Mouse (Mus musculus) MEL-GATA-1-ER (cell line): ENCODE measurements around the gene Golt1b.

Experiments used
- DNase-seq: peaks from one replicate; pipeline ENCODE4 v3.0.0-alpha.2; 2012; ENCODE audit warnings: low read depth; ENCODE audit errors: extremely low read depth

Golt1b gene

DNA sequence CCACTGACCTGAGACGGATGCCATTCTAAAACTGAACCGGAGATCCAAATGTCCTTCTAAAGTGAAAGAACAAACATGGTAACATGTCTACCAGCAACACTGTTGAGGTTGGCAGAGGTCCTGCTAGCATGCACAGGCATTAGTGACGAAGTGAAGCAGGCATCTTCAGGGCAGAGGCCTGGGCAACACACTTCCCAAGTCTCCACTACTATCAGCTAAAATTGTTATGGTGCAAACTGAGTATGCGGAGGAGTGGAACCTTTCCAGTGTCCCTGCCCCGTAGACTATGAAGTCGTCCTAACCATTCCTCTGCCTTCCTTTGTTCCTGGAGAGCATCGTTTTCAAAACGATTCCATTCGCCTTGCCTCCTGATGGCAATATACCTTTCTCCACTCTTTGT is 2.5 kb upstream of the Golt1b start:
- DNase-seq, result no peak

DNA sequence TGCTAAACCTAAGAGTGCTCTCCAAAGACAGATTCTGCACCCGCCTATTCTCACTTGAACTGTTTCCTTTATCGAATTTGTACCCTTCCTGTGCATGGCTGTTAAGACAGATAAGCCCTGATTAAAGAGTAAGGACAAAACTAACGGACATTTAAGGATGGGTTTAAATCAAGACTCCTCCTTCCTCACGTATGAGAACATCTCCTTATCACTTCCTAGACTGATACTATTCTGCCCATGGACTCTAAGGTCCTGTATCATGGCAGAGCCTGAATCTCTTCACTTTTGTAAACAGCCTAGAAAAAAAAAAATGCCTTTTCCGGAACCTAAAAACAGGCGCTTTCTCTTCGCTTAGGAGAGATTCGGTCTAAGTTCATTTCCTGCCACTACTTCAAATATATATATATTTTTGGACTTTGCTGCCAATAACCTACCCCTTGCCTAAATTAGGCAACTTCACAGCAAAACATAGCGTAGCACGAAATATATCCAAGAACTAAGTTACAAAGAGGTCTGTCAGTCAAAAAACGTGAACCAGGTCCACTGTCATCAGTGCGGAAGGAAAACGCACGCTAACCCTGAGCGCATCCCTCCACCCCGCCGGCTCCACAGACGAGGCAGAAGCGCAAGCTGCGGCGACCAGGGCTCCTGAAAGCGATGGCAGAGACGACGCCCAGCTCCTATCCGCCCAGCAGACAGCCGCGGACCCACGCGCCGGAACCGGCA is 573 bp upstream of the Golt1b start:
- peak; percentile 79 for DNase-seq

DNA sequence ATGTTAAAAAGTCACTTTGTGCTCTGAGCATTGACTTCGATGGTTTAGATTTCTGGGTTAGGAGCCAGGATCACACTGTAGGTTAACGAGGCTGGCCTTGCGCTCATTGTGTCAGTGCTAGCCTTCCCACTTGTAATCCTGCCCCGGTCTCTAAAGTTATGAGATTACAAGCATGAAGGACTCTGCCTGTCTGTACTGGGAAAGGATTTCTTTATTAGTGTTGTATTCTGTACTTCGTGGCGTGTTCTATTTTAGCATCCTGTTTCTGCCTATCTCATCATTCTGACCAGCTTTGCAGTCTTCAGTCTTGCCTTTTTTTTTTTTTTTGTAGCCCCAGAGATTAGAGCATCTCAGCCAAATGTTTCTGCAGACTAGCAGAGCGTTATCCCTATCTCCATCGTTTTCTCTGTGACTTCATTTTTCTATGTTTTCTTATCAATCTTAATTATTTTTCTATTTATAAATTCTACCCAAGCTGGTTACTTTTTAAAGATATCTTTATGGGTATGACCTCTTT is 792 bp downstream of the Golt1b start:
- DNase-seq, result peak; percentile 22

DNA sequence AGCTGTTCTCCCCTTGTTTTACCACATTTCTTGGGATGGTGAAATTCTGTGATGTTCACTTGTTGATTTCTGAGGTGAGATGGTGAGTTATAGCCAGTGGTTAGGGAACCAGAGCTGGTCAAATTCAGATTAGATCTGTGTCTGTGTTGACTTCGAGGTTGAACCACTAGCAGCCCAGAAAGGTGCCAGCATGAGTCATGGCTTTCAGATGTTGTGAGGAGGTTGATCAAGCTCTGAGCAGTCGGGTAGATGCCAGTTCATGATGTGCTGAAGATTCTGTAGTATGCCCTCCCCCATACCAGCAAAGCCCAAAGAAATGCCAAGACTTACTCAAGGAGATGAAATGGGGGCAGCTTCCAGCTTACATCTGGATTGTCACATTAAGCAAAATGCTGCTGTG is 2.1 kb downstream of the Golt1b start:
- no peak for DNase-seq

DNA sequence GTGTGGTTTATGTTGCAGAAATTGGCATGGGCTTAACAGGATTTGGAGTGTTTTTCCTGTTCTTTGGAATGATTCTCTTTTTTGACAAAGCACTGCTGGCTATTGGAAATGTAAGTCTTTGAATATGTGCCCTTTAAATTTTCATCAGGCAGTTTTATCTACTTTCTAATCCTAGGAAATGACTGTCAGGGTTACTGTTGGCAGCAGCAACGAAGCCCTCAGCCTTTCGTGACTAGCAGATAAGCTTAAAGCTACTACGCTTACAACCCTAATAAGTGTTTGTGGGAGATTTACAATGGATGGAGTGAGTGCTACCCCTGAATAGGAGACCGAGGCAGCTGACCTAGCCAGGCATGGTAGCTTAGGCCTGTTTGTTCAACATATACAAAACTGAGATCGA is 5.3 kb downstream of the Golt1b start:
- no peak for DNase-seq

DNA sequence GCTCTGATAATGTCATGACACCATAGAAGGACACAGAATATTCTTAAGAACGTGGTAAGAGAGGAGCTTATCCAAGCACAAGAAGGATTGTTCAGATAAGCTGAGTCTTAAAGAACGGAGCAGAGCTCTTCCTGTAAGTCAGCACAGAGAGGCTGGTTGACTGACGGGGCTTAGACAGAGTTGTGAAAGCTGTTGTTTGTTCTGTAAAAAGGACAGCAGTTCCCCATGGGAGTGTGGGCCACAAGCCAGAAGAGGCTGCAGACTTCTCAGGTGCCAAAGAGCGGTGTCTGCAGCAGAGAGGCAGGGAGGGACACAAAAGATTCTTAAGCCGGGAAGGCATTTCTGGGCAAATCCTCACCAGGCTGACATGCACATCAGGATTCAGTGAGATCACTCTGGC is 7.6 kb downstream of the Golt1b start:
- no peak for DNase-seq

DNA sequence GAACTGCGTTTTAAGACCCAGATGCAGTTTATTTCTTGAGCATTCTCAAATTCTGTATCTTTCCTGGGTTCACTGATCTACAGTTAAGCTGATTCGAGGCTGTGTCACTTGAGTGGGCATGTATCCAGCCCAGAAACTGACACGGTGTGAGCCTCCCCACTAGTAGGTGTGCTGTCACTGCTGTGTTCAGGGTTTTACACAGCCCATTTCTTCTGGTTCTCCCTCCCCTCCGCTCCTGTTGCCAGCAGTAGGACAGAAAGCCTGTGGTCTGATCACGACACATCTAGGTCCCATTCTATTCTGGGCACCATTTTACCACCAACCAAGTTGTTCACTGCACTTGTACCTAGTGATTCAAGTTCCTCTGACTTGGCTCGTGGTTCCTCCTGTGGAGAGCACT is 8.7 kb downstream of the Golt1b start:
- no peak for DNase-seq

DNA sequence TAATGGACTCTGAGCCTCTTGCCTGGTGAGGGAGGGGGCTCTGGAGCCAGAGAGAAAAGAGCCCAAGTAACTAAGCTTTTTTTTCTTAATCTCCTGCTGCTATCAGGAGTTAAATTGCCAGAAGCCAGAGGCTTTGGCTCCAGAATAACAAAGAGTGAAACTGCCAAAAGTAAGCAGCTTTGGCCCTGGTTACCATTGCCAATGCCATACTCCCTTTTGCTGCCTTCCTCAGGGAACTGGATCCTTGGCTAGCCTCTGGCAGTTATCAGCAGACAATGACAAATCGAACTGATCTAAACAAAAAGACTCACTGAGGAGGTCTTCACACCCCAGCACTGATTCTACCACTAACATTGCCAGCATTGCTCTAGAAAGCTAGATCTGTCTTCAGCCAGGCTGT is 24.1 kb downstream of the Golt1b start:
- DNase-seq, result no peak

DNA sequence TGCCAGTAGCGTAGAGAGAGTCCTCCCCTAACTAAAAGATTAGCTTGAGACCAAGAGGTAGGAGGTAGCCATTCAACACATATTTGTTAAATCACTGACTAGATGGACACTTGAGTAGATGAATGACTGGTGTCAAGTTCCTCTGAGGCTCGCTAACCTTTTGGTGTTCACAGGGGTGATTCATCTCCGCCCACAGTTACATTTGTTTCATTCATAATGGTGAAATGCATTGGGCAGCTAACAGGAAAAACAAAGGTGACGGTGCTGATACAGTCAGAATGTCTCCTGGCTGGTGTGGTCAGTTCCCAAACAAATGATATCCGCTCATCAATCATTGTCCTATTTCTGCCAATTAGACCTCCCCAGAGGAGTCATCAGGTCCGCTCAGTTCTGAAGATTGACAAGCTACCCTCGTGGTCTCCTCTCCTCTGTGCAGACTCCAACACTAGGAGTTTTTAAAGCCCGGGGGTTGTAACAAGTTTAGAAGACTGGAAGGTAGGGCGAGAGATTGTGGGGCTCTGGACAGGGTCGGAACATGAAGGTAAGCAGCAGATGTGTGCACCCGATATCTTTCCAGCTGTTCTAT is 26.0 kb downstream of the Golt1b start, which contains the start of gene Spx:
Gene Spx, plus strand, starts transcription at position 536 of the 586 bp plus-strand sequence.
- no peak for DNase-seq

DNA sequence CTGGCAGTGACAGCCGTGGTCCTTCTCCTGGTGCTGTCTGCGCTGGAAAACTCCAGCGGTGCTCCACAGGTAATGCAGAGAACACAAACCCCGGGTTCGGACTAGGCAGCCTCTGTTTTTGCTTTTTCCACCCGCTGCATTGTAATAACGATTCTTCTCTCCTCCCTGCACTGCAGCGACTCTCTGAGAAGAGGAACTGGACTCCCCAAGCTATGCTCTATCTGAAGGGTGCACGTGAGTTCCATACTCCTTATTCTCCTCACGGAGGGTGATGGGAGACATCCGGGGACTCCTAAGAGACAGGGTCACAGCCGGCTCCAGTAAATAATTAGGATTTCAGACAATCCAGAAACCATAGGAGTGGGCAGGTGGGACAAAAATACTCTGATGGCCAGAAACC is 26.8 kb downstream of the Golt1b start:
- DNase-seq, result no peak

DNA sequence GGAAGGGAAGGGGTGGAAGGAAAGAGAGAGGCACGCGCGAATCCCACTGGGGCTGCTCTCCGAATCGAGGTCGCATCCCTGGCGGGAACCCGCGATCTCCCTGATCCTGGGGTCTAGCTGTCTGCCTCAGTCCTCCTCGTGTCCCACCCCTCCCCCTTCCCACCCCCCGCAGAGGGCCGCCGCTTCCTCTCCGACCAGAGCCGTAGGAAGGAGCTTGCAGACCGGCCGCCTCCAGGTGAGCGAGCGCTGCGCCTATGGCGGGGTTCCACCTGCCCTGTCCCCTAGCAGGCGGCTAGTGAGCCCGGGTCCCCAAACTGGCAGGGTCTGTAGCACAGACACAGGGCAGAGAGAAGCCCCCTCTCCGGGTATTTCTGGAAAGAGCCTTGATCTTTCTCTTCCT is 27.6 kb downstream of the Golt1b start:
- DNase-seq, result no peak

DNA sequence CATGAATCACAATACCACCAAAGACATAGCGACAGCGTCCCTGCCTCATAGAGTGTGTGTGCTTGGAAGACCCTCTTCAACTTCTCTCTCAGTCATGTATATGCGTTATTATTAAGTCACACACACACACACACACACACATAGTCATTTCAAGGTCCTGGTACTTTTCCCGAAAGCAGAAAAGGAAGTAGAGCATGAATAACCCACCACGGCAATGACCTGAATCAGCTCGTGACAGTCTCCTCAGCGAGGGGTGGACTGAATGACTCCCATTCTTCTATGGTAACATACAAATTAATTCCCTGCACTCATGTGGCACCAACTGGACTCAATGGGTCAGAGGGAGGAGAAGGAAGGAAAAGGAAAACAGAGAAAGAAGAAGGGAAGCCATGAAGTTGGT is 38.0 kb downstream of the Golt1b start:
- DNase-seq, result no peak

DNA sequence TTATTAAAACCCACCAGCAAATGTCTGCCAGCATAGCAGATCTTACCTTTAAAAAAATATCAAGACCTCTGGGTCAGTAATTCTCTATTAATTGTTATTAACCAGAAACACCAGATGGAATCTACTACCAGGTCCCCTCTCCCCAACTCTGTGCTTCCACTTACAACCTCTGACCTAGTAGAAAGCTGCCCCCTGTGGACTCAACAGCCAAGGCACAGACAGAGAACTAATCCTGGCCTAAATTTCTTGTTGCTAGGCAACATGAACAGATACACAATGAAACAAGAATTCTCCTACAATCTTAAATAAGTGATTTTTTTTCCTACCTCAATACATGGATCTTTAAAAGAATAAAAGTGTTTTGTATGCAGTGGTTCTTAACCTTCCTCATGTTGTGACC is 42.1 kb downstream of the Golt1b start:
- DNase-seq, result no peak

DNA sequence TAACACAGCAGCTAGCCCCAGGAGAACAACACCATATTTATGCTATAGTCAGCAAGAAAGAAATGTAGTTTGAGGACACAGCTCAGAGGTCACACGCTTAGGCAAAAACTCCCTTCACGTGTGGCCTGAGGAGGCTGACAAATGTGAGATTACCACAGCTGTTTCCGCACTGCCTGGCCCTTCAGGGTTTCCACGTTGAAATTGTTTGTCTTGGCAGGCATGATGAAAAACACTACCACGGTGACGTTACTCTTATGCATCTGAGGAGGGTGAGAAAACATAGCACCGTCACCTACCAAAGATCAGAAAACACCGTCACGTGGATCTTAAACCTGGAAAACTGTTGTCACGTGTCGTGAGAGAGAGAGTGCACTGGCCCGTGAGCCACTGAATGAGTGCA is 64.4 kb downstream of the Golt1b start:
- DNase-seq, result no peak

DNA sequence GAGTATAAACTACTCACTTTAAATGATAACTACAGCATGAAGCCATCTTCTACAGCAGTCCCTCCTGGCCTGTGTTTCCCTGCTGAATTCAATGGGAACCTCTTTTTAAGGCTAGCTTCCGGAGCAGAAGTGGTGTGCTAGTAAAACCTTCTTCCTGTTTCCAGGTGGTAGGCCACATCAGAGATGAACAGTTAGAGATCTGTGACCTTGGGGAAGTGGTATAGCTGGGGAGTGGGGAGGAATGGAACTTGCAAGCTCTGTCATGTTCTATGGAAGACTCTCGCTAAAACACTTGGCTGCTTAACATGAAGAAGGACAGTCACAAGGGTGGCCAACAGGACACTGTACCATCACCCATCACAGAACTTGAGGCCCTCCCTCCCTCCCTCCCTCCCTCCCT is 66.3 kb downstream of the Golt1b start:
- DNase-seq, result no peak
